Mouse (Mus musculus) frontal cortex, postnatal 25 days (tissue): ENCODE results near the gene Rnf19b.
A peak's percentile ranks its signal among the peaks of the same experiment; 100 is the strongest.

Experiments
- DNase-seq, 2 experiments: peaks; one replicate each; pipeline ENCODE4 v3.0.0; 2022; ENCODE audit warnings: low spot score in 2 of 2

The Rnf19b gene

GRCm38 (mm10) chr4:129058207-129059092 lies at the start of gene Rnf19b:
Rnf19b (plus strand) TSS chr4:129058271.
- peak in 1 of 2 experiments; percentile 19 for DNase-seq

- no peak for DNase-seq
These were observed 49.4 kb upstream of the Rnf19b start for GRCm38 (mm10) chr4:129008672-129009071.

DNA sequence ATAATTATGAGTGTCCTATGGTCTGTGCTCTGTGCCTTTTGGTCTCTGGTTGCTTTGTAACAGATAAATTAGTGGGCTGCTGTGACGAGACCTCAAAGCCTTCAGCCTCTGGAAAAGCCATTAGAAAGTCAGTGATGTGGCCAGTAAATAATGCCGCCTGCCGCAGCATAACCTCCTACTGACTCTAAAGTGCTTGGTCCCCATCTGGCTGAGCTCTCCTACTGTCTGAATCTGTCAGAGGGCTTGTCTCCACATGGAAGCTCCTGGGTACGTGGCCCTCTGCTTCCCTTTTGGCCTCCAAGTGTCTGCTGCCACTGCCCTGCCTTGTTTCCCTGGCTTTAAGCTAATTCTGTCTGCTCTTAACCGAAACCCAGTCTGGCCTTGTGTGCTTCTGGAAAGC lies 48.5 kb upstream of the Rnf19b start:
- no peak for DNase-seq

DNA sequence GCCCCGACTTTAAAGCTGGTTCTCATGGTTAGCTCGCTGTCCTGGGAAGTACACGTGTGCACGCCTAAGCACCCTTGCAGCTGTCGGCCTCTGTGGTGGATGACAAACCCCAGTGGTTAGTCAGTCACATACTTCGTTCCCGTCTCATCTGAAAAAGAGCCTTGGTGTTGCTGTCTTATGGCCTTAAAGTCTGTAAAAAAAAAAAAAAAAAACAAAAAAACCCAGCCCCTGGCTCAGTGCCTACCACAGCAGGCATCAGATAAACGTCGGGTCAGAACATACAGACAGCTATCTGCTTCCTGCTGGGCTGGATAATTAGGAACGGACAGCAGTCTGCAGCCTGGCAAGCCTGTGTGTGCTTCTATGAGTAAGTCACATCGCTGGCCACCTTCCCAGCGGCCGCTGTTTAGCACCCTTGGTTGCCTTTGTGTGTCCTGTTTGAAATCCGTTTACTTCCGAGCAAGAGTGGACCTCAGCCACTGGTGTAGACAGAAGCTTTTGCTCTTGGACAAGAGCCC lies 46.4 kb upstream of the Rnf19b start:
- no peak for DNase-seq

GRCm38 (mm10) chr4:129013151-129013864 lies 44.8 kb upstream of the Rnf19b start:
- DNase-seq = no peak

- no peak for DNase-seq
These were observed 41.7 kb upstream of the Rnf19b start for GRCm38 (mm10) chr4:129016329-129016728.

GRCm38 (mm10) chr4:129017150-129017549 lies 40.9 kb upstream of the Rnf19b start:
- DNase-seq = no peak

GRCm38 (mm10) chr4:129018788-129019435 lies 39.2 kb upstream of the Rnf19b start:
- DNase-seq = no peak

DNA sequence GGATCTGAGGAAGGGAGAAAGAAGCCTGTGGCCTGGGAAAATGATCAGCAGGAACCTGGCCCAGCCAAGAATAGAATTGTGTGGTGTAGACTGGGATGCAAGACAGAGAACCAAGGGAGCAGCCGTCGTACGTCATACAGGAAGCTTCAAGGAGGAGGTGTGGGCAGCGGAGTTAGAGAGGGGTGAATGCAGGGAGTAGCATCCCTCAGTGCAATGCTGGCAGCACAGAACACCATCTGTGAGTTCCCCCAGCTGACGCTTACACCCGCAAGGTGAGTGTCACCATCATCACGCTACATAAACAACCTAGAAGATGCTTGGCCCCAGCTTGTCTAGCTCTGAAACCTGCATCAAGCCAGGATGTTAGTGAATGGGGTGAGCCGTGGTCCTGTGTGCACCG lies 38.3 kb upstream of the Rnf19b start:
- no peak for DNase-seq

GRCm38 (mm10) chr4:129020454-129020853 lies 37.6 kb upstream of the Rnf19b start:
- peak; percentile 33 to 58 for DNase-seq

- no peak for DNase-seq
These were observed 36.6 kb upstream of the Rnf19b start for GRCm38 (mm10) chr4:129021426-129021825.

GRCm38 (mm10) chr4:129021886-129022285 lies 36.2 kb upstream of the Rnf19b start:
- no peak for DNase-seq

- no peak for DNase-seq
These were observed 34.2 kb upstream of the Rnf19b start for GRCm38 (mm10) chr4:129023884-129024283.

- no peak for DNase-seq
These were observed 33.3 kb upstream of the Rnf19b start for GRCm38 (mm10) chr4:129024775-129025174.

- DNase-seq = no peak
These were observed 32.4 kb upstream of the Rnf19b start for GRCm38 (mm10) chr4:129025707-129026106.

DNA sequence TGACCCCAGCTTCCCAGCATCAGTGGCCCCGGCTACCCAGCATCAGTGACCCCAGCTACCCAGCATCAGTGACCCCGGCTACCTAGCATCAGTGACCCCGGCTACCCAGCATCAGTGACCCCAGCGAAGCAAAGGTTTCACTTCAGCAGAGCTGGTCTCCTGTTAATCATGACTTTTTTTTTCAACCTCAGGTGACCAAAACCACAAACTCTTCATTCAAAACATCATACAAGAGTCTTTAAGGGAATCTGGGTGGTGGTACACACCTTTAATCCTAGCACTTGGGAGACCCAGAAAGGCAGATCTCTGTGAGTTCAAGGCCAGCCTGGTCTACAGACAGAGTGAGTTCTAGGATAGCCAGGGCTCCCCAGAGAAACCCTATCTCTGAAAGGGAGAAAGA lies 27.3 kb upstream of the Rnf19b start:
- no peak for DNase-seq

DNA sequence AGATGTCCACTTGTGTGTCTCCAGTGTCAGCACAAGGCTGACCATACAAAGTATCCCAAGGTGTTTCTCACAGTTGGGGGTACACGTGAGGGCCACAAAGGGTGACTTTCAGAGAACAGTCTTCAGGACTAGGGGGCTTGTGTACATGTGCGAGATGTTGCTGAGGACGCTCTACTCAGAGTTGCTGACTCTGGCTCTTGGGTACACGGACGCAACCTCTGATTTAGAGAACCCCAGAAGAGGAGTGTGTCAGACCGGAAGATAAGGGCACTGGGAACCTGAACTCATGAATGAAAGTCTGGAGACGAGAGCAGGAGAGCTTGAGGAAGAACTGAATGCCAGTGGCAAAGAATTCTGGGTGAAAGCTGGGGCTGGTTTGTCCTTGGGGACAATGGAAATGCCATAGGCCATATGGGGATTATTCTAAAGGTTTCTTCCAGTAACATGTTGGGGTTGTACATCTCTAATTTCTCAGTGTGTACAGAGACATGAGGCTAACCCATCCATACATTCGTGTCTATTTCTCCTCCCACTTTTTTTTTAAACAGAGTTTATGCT lies 26.6 kb upstream of the Rnf19b start:
- no peak for DNase-seq

DNA sequence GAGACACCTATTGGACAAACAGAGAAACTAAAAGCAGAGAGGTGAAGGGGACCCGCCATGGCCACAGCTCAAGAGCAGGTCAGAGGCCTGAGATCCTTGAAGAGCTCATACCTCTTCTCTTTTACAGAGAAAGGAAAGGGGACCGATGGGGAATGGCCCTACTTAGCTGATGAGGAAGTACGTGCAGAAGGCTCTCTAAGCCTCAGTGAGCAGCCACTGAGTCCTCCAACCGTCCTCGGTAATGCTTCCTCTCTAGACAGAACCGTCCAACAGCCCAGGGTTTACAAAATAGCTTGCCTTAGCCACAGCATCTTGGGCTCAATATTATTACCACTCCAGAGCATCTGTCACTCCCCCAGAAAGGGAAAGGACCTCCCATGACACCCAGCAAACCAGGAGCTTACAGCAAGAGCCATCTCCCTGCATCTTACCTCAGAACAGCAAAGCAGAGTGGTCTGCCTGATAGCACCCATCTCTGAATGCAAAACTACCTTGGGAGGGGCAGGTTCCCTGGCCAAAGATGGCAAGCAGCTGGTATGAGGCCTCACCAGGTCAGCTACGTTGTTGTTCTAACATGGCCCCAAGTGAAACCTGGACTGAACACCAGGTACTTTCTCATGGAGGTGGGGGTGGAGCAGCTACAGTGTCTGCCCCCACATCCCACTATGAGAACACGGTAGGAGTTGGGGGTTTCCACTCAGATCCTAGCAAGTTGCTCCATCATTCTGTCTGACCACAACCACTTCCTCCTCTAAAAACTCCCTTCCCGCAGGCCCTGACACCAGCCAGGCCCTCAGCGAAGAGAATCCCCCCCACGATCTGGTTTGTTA lies 25.7 kb upstream of the Rnf19b start:
- no peak for DNase-seq

GRCm38 (mm10) chr4:129032963-129033951 lies 24.8 kb upstream of the Rnf19b start:
- no peak for DNase-seq

GRCm38 (mm10) chr4:129034224-129034623 lies 23.8 kb upstream of the Rnf19b start:
- no peak for DNase-seq
